Mouse (Mus musculus): ENCODE measurements around the gene Ctdspl. TPM values are rescaled to one million over a fixed set of nuclear protein-coding genes. Genes with fewer than 3 reads are reported as not detected.

Ctdspl gene
- polyA plus RNA-seq, 1 experiment from 2014 or later: 11.0 TPM

DNA sequence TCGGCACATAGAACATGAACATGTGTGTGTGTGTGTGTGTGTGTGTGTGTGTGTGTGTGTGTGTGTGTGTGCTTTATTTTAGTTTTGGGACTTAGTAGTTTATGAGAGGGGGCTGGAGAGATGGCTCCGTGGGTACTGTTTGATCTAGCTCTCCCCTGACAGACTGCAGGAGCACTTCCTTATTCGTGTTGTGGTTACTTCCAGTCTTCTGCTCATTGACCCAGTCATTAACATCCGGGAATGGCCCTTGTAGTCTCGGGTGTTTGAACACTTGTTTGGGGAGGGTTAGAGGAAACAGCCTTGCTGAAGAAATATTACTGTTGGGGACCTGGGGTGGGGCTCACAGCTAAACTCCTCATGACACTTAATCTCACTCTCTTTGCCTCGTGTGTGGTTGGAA is 73.9 kb downstream of the Ctdspl start:
- no peaks in the 10 kb centered on the region for H3K9me3 ChIP-seq
- no peak for DNase-seq (ENCODE audit: low spot score)
- 77% methylated on average over 6 of the region's 6 CpGs for WGBS

DNA sequence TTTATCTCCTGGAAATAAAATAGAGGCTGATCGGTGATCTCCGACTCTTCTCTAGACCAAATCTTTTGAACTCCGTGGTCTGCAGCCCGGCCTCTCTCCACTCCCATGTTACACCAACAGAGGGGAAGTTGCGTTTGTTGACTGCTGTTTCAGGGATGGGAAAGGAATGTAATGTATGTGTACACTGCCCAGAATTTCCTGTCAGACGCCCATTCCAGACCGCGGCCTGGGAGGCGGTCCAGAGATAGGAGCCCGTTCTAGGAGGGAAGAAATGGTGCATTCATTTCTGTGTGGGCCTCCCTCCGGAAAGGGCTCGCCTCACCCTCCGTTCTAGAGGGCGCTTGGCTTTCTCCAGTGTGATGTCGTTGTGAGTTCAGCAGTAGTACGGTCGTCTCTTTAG is 76.0 kb downstream of the Ctdspl start:
- Histone ChIP-seq H3K9me3 (no peaks in the 10 kb centered on the region), H3K4me1 (peaks cover 52% of the 10 kb centered on the region), H3K36me3 (replicated peaks) (0 out of 2 replicates have a peak, but pooled peaks cover 4% of the 10 kb centered on the region), H3K27me3 (replicated peaks; ENCODE audit: low read depth, poor library complexity, severe bottlenecking) (no peaks in the 10 kb centered on the region), H3K27ac (replicated peaks) (peak overlapping the region; percentile 30; the same call in 1 of the 2 replicates), H3K4me3 (no peak overlapping the region)
- WGBS: 82% methylated on average over 17 of the region's 17 CpGs
- DNase-seq (ENCODE audit: low spot score): no peak

More for the DNA sequence above, 73.9 kb downstream of the Ctdspl start:
- Histone ChIP-seq H3K4me1 (peaks cover 48% of the 10 kb centered on the region), H3K4me3 (no peak overlapping the region), H3K27me3 (replicated peaks; ENCODE audit: low read depth, poor library complexity, severe bottlenecking) (no peaks in the 10 kb centered on the region), H3K36me3 (replicated peaks) (0 out of 2 replicates have a peak, but pooled peaks cover 4% of the 10 kb centered on the region), H3K27ac (replicated peaks) (no peak overlapping the region)

DNA sequence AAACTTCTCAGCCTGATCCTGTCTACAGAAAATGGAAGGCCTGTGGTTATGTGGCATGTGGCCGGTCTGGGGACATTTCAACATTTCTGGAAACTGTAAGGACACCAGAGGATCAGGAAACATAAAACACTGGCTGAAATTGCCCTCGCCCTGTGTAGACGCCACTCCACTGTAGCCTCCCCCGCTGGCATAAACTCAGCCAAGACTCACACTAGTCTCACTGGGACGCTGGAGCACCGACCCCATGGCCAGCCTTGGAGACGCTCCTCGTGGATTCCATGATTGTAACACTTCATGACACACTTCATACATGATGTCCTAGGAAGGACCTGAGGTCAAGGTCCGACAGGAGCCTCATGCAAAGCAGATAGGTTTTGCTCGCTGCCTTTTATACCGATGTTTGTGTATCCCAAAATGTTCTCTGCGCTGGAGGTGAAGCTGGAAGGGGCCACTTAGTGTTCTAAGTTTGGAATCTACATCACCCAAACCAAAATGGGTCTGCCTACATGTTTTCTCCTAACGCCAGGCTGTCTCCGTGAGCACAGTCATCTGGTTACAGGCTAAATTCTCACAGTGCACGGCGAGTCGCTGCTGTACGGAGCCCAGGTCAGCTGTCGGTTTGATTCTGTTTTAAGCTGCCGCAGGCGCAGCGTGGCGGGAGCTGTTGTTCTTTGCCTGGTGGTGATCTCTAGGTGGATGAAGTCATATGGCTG is 77.9 kb downstream of the Ctdspl start:
- H3K4me1 ChIP-seq: peaks cover 59% of the 10 kb centered on the region
- no peak overlapping the region for H3K4me3 ChIP-seq
- 83% methylated on average over 23 of the region's 23 CpGs for WGBS
- H3K9me3 ChIP-seq: no peaks in the 10 kb centered on the region
- H3K27me3 ChIP-seq (replicated peaks; ENCODE audit: low read depth, poor library complexity, severe bottlenecking): no peaks in the 10 kb centered on the region
- 0 out of 2 replicates have a peak, but pooled peaks cover 4% of the 10 kb centered on the region for H3K36me3 ChIP-seq (replicated peaks)
- H3K27ac ChIP-seq (replicated peaks): peak overlapping the region; percentile 51
- peak; percentile 37 for DNase-seq (ENCODE audit: low spot score)

DNA sequence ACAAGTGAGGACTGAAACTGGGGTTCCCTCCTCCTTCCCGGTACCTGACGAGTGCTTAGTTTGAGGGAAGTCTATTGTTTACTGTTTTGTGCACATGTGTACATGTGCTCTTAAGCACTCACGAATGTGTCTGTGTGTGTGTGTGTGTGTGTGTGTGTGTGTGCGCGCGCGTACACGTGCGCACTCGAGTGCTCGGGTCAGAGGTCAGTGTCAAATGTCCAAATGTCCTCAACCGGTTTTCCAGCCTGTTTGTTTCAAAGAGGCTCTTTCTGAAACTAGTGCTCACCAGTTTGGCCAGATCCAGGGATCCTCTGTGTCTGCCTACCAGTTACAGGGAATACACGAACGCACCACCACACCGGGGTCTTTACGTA is 78.4 kb downstream of the Ctdspl start:
- Histone ChIP-seq H3K27me3 (replicated peaks; ENCODE audit: low read depth, poor library complexity, severe bottlenecking) (no peaks in the 10 kb centered on the region), H3K9me3 (no peaks in the 10 kb centered on the region), H3K36me3 (replicated peaks) (0 out of 2 replicates have a peak, but pooled peaks cover 4% of the 10 kb centered on the region), H3K4me1 (peaks cover 62% of the 10 kb centered on the region), H3K27ac (replicated peaks) (peak overlapping the region; percentile 51), H3K4me3 (no peak overlapping the region)
- 85% methylated on average over 16 of the region's 16 CpGs for WGBS
- DNase-seq (ENCODE audit: low spot score): no peak

DNA sequence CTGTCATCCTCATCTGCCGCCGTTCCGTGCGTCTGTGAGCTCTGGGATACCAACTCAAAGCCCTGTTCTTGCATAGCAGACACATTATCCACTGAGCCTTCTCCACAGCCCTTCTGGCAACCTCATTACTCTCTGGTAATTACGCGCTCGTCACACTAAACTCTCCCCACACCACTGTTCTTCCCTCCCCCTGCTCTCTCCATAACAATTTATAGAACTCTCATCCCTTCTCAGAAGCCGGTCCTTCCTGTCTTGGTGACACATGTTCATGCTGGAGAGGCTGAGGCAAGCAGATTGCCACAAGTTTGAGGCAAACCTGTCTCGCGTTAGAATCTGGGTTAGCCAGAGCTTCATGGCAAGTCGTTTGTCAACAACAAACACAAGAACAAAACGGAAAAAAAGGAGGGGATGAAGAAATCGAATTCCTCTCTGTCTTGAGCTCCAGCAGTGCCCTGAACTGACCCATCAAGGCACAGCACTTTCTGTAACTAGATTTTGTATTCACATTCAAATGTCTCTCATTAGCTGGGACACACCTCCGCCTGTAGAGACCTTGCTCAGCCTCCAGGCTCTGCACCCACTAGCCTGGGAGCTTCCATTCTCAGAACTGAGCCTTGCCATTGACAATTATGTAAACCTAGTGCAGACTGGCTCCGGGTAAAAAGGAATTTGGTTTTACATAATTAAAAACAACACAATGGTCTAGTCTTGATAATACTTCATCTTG is 79.2 kb downstream of the Ctdspl start:
- DNase-seq (ENCODE audit: low spot score): no peak
- peak overlapping the region; percentile 51; the same call in 1 of the 2 replicates for H3K27ac ChIP-seq (replicated peaks)
- H3K27me3 ChIP-seq (replicated peaks; ENCODE audit: low read depth, poor library complexity, severe bottlenecking): no peaks in the 10 kb centered on the region
- peaks cover 70% of the 10 kb centered on the region for H3K4me1 ChIP-seq
- 0 out of 2 replicates have a peak, but pooled peaks cover 4% of the 10 kb centered on the region for H3K36me3 ChIP-seq (replicated peaks)
- H3K4me3 ChIP-seq: no peak overlapping the region
- 74% methylated on average over 15 of the region's 15 CpGs for WGBS
- no peaks in the 10 kb centered on the region for H3K9me3 ChIP-seq

DNA sequence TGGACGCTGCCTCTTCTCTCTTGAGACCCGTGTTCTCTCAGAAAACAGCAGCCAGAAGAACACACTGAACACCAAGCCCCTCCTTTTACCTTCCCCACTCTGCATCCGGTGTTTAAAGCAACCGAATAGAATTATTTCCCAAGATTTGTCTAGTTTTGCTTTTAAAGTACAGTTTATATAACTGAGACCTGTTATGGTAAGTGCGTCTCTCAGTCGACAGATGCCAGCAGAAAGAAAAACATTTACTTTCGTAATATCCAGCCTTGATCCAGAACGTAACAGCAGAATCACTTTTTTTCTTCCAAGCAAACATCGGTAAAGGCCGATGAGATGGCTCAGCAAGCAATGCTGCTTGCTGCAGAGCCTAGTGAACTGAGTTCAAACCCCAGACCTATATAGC is 81.0 kb downstream of the Ctdspl start:
- no peak overlapping the region for H3K4me3 ChIP-seq
- 88% methylated on average over 10 of the region's 10 CpGs for WGBS
- no peak for DNase-seq (ENCODE audit: low spot score)
- H3K4me1 ChIP-seq: peaks cover 65% of the 10 kb centered on the region
- no peaks in the 10 kb centered on the region for H3K27me3 ChIP-seq (replicated peaks; ENCODE audit: low read depth, poor library complexity, severe bottlenecking)
- peaks cover 4% of the 10 kb centered on the region; the same call in 1 of the 2 replicates for H3K36me3 ChIP-seq (replicated peaks)
- no peaks in the 10 kb centered on the region for H3K9me3 ChIP-seq
- H3K27ac ChIP-seq (replicated peaks): no peak overlapping the region

DNA sequence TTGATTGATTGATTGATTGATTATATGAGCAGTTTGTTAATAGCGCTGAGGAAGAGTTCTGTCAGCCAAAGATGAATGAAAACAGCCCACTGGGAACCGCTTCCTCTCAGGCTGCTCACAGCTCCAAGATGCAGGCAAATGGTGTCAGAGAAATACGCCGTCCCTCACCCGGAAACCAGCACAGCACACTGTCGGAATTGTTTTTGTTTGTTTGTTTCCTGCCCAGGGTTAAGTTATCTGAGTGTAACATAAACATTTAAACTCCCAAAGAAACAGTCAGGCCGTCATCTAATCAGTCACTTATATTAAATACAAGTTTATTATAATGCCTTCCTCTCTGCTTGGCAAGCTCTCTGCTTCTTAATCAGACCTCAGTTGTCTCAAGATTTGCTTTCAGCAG is 82.6 kb downstream of the Ctdspl start:
- Histone ChIP-seq H3K4me3 (no peak overlapping the region), H3K27me3 (replicated peaks; ENCODE audit: low read depth, poor library complexity, severe bottlenecking) (no peaks in the 10 kb centered on the region), H3K36me3 (replicated peaks) (peaks cover 14% of the 10 kb centered on the region), H3K4me1 (peaks cover 55% of the 10 kb centered on the region), H3K9me3 (no peaks in the 10 kb centered on the region), H3K27ac (replicated peaks) (peak overlapping the region; percentile 44; the same call in 1 of the 2 replicates)
- no peak for DNase-seq (ENCODE audit: low spot score)
- WGBS: 73% methylated on average over 7 of the region's 7 CpGs

DNA sequence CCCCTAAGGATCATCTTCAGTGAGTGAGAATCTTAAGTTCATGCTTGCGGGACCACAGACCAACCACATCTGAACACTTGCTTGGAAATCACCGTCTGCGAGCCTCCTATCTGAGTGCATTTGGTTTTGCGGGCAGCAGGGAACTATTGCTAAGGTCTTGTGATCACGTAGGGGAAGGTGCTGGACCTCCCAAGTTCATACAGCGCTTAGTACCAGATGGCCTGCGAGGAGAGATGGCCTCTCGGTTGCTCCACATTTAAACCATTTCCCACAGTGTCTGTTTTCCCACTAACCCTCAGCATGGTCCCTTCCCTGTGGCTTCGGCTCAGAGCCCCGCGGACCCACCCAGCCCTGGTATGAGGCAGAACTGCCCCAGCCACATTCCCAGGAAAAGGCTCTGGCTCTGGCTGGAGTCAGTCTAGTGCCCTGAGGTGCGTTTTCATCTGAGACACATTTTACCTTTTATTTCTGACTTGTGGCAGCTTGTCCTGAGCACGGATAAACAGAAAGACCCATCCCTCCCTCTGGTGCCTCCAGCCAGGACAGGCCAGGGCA is 84.0 kb downstream of the Ctdspl start:
- peaks cover 24% of the 10 kb centered on the region for H3K36me3 ChIP-seq (replicated peaks)
- 80% methylated on average over 13 of the region's 13 CpGs for WGBS
- peaks cover 42% of the 10 kb centered on the region for H3K4me1 ChIP-seq
- H3K27ac ChIP-seq (replicated peaks): peak overlapping the region; percentile 64; the same call in 1 of the 2 replicates
- H3K9me3 ChIP-seq: no peaks in the 10 kb centered on the region
- no peaks in the 10 kb centered on the region for H3K27me3 ChIP-seq (replicated peaks; ENCODE audit: low read depth, poor library complexity, severe bottlenecking)
- H3K4me3 ChIP-seq: no peak overlapping the region
- peak; percentile 64 for DNase-seq (ENCODE audit: low spot score)

DNA sequence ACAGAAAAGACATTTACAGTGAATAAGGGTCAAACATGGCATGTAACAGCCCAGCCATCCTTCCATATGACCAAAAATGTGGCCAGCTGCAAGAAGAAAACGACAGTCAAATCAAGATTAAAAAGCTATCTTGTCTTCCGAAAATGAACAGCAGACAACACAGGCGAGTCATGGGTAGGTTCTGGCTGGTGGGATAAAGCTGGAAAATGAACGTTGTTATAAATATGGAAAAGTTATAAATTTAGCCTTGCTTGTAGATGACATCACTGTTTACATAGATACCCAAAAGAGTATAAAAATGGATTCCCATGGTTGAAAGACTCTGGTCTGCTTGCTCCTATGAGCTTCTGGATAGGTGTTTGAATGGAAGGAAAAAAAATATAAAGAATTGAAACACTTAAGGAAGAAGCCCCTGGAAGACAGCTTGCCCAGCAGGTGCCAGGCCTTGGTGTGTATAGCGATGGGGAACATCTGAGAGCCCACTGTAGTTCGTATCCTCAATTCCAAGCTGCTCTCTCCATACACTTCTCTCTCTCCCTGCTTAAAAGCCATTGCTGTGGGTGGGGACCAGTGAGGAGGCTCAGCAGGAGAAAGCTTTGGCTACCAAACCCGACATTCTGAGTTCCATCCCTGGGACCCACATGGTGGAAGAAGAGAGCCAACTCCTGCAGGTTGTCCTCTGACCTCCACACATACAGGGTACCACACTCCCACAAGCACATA is 90.7 kb downstream of the Ctdspl start:
- 87% methylated on average over 7 of the region's 7 CpGs for WGBS
- no peaks in the 10 kb centered on the region for H3K27me3 ChIP-seq (replicated peaks; ENCODE audit: low read depth, poor library complexity, severe bottlenecking)
- no peak overlapping the region for H3K27ac ChIP-seq (replicated peaks)

DNA sequence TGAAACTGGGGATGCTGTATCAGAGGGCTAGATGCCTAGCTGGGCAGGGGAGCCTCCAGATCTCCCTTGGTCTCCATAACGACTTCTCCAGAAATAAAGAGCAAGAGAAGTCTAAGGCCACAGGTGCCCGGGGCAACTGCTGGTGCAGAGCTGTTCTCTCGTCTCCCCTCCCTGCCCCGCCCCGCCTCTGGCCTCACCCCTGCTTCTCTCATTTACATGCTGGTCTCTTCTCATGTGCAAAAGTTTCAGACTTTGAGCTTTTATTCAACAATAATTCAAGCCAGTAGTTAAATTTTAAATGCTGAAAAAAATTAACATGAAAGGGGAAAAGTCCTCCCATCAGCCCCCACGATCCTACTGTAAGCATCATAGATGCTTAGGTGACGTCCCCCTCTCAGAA is 95.5 kb downstream of the Ctdspl start:
- Histone ChIP-seq H3K36me3 (replicated peaks) (peaks cover 16% of the 10 kb centered on the region), H3K27me3 (replicated peaks; ENCODE audit: low read depth, poor library complexity, severe bottlenecking) (no peaks in the 10 kb centered on the region), H3K27ac (replicated peaks) (no peak overlapping the region; the same call in 1 of the 2 replicates), H3K9me3 (no peaks in the 10 kb centered on the region), H3K4me1 (peaks cover 23% of the 10 kb centered on the region), H3K4me3 (no peak overlapping the region)
- 71% methylated on average over 7 of the region's 7 CpGs for WGBS
- no peak for DNase-seq (ENCODE audit: low spot score)

More for the DNA sequence above, 90.7 kb downstream of the Ctdspl start:
- no peak for DNase-seq (ENCODE audit: low spot score)
- Histone ChIP-seq H3K36me3 (replicated peaks) (peaks cover 39% of the 10 kb centered on the region), H3K9me3 (no peaks in the 10 kb centered on the region), H3K4me3 (no peak overlapping the region), H3K4me1 (peaks cover 15% of the 10 kb centered on the region)

DNA sequence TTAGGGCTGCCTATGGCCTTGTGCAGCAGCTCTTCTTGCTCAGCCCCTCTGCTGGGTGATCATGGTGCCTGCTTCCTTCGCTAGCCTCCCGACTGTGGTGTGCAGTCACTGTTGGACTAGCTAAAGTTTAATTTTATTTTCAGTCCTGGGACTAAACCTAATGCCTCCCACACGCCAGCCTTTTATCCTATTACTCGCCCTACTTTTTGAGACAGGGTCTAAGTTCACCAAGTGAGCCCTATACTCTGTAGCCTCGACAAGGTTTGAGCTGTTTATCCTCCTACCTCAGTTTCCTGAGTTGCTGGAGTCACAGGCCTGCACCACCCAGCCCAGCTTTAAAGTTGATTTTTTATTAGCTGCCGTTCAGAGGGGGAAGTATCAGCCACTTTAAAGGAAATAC is 99.0 kb downstream of the Ctdspl start:
- DNase-seq (ENCODE audit: low spot score): no peak
- H3K9me3 ChIP-seq: no peaks in the 10 kb centered on the region
- H3K27me3 ChIP-seq (replicated peaks; ENCODE audit: low read depth, poor library complexity, severe bottlenecking): no peaks in the 10 kb centered on the region
- peaks cover 23% of the 10 kb centered on the region for H3K4me1 ChIP-seq
- WGBS: 86% methylated on average over 6 of the region's 6 CpGs
- H3K27ac ChIP-seq (replicated peaks): no peak overlapping the region
- H3K4me3 ChIP-seq: no peak overlapping the region
- peaks cover 17% of the 10 kb centered on the region; the same call in 1 of the 2 replicates for H3K36me3 ChIP-seq (replicated peaks)

DNA sequence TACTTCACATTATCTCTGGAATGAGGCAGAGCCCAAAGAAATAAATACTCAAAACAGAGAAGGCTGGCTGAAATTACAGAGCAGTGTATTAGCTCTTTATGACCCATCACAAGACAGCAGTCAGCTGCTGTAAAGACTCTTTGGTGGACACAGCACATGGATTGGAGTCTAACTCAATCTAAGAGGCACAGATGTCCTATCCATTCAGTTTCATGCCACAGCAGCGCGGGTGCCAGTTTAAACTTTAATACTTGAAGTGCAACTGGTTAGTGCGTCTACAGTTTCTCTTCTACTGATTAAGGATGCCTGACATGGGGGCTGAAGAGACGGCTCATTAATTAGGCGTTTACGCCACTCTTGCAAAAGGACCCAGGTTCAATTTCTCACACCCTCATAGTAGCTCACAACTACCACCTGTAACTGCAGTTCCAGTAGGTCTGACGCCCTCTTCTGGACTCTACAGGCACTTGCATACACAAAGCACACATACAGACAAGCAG is 99.6 kb downstream of the Ctdspl start:
- Histone ChIP-seq H3K27me3 (replicated peaks; ENCODE audit: low read depth, poor library complexity, severe bottlenecking) (no peaks in the 10 kb centered on the region), H3K36me3 (replicated peaks) (peaks cover 17% of the 10 kb centered on the region; the same call in 1 of the 2 replicates), H3K4me1 (peaks cover 17% of the 10 kb centered on the region), H3K27ac (replicated peaks) (no peak overlapping the region), H3K4me3 (no peak overlapping the region), H3K9me3 (no peaks in the 10 kb centered on the region)
- WGBS: 90% methylated on average over 7 of the region's 7 CpGs
- no peak for DNase-seq (ENCODE audit: low spot score)

Measured in embryonic facial prominence, embryonic 10.5 days (tissue).